Mouse (Mus musculus): ENCODE measurements around the gene Crebrf.

DNA sequence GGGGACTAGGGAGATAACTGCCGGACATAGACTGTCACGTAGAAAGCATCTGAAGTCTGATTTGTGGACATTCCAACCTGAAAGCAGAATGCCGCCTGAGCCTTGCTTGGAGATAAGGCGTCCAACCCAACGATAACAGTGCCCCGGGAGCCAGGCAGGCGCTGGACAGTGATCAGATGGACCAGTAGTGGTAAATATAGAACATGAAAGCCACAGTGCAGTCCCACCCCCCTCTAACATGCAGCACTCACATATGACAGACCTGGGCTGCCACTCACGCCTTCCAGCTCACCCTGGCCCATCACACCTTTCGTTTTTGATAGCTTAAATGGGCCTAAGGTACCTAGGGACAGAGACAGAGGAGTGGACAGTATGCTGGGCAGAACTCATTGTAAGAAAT, 98.0 kb downstream of the Crebrf start:
- TF ChIP-seq POLR2A (IDR thresholded peaks at IDR 0.05; ENCODE audit: low read depth, low read length), result no peak
- TF ChIP-seq CTCF (conservative IDR thresholded peaks at IDR 0.05; ENCODE audit: insufficient read depth, insufficient read length, low read depth, low read length), result no peak
